Mouse (Mus musculus) forelimb bud, embryonic 11.5 days (tissue): ENCODE measurements around the gene Cemip.
A peak's percentile ranks its signal among the peaks of the same experiment; 100 is the strongest.
"Not testable (repeated sequence)": the region's sequence is repeated elsewhere in the genome, so short reads cannot be mapped to it uniquely, and the experiment has no call there.

Source experiments
- DNase-seq: peaks from one replicate; pipeline ENCODE4 v3.0.0-alpha.2; 2012; ENCODE audit warnings: low read depth, low spot score

Cemip gene

GRCm38 (mm10) chr7:84086039-84086829, at the start of gene Cemip:
TSS of gene Cemip (minus strand) at chr7:84086502.
- DNase-seq = peak; percentile 61

- no peak for DNase-seq
Observed at GRCm38 (mm10) chr7:84132704-84133103, 46.4 kb upstream of the Cemip start.

DNA sequence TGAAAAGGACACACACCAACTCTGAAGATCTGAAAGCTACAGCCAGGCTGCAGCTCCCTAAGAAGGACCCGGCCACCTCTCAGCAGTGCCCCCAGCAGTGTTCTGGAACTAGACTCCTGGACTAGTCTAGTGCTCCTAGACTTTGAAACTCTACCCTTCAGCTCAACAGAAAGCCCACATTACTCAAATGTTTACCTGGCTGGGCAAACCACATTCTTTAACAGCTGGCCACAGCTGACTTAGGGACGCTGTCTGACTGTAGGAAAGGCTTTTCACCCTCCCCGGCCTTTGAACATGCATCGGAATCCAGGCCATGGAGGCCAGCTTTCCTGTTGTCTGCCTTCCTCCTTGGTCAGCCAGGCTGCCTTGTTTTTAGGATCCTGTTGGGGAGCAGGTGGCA, 45.4 kb upstream of the Cemip start:
- DNase-seq = no peak

DNA sequence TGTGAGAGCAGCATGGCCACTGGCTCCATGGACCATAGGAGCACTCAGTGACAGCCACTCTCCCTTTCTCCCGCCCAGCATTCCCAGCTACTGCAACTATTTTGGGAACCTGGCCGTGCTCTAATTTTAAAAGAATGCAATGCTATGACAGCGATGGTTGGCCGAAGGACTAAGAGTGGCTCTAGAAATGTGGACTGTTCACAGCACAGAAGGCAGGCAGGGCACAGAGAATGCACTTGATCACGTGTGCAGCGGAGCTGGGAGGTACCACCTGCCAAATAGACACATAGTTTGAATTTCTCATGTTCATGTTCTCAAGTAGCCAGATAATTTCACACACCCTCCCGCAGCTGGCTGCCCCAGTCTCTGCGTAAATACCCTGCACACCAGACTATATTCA, 42.4 kb upstream of the Cemip start:
- DNase-seq = peak; percentile 21

DNA sequence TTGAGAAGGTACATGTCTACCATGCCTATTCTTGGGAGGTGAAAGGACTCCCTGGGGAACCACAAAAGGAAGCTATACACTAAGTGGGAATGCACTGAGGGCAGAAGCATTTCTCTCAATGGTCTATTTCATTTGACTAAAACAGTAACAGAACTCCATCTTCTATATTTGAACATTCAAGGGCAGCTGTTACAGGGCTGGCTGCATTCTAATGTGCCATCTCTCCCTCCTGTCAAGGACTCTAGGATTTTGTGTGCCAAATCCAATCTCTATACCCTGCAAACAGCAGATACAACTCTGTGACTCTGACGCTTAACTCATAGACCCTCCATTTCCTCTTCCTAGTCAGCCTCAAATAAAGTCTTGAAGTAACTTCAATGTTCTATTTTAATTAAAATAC, 39.4 kb upstream of the Cemip start:
- no peak for DNase-seq

- DNase-seq = not testable (repeated sequence)
Observed at GRCm38 (mm10) chr7:84123651-84124050, 37.3 kb upstream of the Cemip start.

- DNase-seq = no peak
Observed at GRCm38 (mm10) chr7:84121778-84122177, 35.5 kb upstream of the Cemip start.

- no peak for DNase-seq
Observed at GRCm38 (mm10) chr7:84120142-84120760, 33.9 kb upstream of the Cemip start.

- DNase-seq = no peak
Observed at GRCm38 (mm10) chr7:84119216-84120105, 33.2 kb upstream of the Cemip start.

- DNase-seq = no peak
Observed at GRCm38 (mm10) chr7:84117543-84118122, 31.3 kb upstream of the Cemip start.

DNA sequence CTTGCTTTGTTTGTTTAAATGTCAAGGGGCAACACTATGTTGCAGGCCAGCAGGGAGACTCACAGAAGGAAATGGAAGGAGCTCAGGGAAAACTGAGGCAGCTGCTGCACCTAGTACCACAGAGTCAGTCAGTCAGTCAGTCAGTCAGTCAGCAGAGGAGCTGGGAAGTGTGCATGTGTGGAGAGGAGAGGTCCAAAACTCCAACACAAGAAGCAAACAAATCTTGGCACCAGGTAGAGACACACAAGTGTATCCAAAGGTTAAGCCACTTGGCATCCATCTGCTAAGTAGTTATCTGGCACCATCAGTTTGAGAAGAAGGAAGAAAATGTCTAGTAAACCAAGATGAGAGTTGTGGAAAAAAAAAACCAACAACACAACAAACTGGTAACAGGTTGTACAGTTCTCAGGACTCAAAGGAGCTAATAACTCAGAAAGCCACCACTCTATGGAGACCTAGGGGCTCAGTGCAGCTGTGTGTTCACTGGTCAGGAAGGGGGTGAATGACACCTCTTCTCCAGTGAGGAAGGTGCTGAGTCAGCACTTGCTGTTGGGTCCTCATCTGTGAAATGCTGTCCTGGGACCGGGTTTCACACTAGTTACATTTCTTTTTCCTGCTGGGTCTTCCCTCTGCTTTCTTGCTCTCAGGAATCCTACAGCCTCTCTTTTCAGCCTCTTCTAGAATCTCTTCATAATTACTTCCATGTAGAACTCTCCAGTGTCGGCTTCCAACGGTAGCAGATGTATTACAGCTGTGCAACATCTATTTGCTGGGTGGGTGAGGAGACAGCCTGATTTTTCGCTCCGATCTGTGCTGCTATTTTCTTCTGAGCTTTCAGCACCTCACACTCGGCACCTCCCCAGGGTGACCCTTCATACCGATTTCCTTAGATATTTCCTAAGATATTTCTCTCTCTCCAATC, 30.6 kb upstream of the Cemip start:
- DNase-seq = no peak

- no peak for DNase-seq
Observed at GRCm38 (mm10) chr7:84115385-84115784, 29.1 kb upstream of the Cemip start.

GRCm38 (mm10) chr7:84114775-84115174, 28.5 kb upstream of the Cemip start:
- DNase-seq = no peak

GRCm38 (mm10) chr7:84113035-84113390, 26.7 kb upstream of the Cemip start:
- DNase-seq = no peak

DNA sequence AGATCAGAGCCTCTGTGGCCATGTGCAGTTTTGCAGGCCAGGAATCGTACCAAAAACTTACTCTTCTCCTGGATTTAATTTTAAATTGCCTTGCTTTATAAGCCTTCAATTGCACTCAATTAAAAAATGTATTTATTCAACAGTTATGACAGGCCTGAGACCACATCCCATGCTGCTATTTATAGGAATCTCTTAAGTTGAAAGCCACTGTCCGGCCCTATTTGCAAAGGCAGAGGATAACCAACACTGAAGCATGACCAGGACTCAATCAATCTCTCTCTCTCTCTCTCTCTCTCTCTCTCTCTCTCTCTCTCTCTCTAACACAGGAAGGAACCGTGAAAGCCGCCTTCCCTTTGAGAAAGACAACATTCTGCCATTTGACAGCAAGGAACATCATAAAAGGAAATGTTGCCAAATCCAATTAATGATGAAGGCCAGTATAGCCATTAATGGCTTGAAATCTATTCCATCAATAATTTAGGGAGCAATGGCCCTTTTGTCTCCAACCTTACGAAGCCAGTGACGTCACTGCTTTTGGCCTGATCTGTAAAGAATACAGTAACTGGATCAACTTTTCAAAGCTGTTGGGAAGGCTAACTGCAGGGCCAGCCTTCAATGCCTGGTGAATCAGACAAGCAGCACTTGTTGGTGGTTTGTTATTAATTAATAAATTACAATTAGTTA, 26.2 kb upstream of the Cemip start:
- DNase-seq = no peak

GRCm38 (mm10) chr7:84111716-84112350, 25.5 kb upstream of the Cemip start:
- DNase-seq = no peak

GRCm38 (mm10) chr7:84106942-84107341, 20.6 kb upstream of the Cemip start:
- no peak for DNase-seq

GRCm38 (mm10) chr7:84102589-84102988, 16.3 kb upstream of the Cemip start:
- DNase-seq = no peak

- DNase-seq = no peak
Observed at GRCm38 (mm10) chr7:84100672-84101071, 14.4 kb upstream of the Cemip start.

GRCm38 (mm10) chr7:84098098-84098497, 11.8 kb upstream of the Cemip start:
- no peak for DNase-seq
